Mouse (Mus musculus): Measurements from ENCODE around the gene Setd1a.
"Not testable (repeated sequence)": the region's sequence is repeated elsewhere in the genome, so short reads cannot be mapped to it uniquely, and the experiment has no call there.

Gene Setd1a

DNA sequence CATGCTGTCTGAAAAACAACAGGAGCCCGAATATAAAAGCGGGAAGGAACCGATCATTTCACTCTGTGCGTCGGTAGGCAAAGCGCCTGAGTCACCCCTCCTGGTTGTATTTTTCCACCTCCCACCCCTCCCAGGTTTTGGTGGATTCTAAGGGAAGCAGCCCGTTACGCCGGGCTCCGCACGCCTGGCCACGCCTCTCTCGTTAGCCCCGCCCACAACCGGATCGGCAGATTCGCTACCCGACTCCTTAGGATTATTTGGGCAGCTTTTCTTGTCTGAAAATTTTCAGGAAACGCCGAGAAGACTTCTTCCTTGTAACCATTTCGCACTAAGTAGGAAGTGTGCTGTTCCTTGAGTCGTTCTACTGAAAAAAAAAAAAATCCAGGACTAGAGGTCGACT lies at the start of gene Setd1a:
Gene Setd1a (plus strand): TSS at position 245 of the 400 bp plus-strand sequence.
- peak; percentile 88 for DNase-seq

DNA sequence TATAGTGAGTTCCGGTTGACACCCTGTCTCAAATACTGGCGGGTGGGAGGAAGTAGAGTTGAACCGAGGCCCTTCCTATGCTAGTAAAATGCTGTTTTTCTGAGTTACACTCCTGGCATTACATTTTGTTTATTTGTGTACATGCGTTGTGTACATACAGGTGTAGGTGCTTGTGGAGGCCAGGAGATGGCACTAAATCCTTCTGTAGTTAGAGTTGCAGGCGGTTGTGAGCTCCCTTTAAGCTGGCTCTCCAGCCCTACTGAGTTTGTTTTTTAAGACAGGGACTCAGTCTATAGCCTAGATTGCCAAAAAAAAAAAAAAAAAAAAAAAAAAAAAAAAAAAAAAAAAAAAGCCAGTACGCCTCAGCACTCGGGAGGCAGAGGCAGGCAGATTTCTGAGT lies 48.6 kb upstream of the Setd1a start:
- no peak for DNase-seq

- DNase-seq: no peak
Measured at GRCm38 (mm10) chr7:127730170-127730569, 46.3 kb upstream of the Setd1a start.

DNA sequence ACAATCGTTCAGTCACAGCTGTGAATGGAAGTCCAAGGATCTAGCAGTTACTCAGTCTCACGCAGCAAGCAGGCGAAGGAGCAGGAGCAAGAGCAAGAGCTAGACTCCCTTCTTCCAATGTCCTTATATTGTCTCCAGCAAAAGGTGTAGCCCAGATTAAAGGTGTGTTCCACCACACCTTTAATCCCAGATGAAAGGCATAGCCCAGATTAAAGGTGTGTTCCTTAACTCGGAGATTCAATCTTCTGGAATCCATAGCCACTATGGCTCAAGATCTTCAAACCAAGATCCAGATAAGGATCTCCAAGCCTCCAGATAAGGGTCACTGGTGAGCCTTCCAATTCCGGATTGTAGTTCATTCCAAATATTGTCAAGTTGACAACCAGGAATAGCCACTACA lies 44.4 kb upstream of the Setd1a start, which contains the start of gene Ctf2:
Gene Ctf2 (minus strand): TSS at position 101 of the 400 bp plus-strand sequence.
- DNase-seq: not testable (repeated sequence)

- peak; percentile 71 for DNase-seq
Measured at GRCm38 (mm10) chr7:127744366-127745045, 32.0 kb upstream of the Setd1a start, which contains the start of gene Fbxl19. Gene Fbxl19, plus strand, starts transcription at chr7:127744543.

DNA sequence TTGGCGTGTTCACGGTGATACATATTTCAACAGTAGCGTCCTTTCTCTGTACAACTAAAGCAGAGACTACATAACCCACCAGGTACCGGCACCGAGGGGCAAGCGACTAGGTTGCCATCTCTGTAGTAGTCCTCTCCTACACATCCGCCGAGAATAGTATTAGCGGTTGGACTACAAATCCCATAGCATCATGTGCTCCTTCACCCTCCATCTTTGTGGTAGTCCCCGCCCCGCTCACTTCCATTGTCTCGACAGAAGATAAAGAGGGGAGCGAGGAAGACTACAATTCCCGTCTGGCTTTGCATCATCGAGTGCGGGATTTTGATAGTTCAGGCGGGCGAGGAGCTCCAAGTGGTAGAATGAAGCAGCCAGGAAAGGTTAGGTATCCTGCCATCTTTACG lies 31.2 kb upstream of the Setd1a start:
- peak; percentile 91 for DNase-seq

DNA sequence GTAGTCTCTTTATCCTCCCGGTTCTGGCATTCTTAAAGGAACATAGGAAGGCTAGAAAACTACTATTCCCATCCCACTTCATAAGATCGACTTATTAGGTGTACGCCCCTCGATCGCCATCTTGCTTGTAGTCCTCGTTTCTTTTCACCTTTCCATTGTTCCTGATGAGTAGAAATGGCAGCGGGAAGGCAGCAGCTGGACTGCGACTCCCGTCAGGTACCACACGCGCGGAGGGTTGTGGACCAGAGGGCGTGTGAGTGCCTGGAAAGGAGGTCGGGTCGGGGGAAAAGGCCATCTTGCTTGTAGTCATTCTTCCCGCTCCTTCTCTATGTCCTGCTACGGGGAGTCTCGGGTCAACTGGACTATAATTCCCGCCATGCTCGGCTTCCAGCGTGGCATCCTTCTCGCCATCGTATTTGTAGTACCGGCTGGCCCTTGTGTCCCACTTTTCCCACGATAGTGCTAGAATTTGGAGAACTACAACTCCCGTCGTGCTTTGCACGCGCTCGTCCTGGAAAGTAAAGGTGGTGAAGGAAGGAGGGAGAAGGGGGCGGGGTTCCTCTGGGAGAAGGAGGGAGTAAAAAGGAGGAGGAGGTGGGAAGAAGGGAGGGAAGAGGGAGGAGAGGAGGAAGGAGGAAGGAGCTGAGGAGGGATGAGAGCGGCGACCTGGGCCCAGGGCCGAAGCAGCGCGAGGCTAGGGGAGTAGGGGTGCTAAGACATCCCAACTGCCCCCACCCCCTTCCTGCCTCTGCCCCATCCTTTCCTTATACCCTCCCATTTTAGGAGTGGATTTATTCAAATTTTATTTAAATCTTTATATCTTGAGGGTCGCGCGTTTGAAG lies 30.6 kb upstream of the Setd1a start:
- peak; percentile 97 for DNase-seq

- DNase-seq: peak; percentile 73
Measured at GRCm38 (mm10) chr7:127746494-127747491, 29.7 kb upstream of the Setd1a start.

DNA sequence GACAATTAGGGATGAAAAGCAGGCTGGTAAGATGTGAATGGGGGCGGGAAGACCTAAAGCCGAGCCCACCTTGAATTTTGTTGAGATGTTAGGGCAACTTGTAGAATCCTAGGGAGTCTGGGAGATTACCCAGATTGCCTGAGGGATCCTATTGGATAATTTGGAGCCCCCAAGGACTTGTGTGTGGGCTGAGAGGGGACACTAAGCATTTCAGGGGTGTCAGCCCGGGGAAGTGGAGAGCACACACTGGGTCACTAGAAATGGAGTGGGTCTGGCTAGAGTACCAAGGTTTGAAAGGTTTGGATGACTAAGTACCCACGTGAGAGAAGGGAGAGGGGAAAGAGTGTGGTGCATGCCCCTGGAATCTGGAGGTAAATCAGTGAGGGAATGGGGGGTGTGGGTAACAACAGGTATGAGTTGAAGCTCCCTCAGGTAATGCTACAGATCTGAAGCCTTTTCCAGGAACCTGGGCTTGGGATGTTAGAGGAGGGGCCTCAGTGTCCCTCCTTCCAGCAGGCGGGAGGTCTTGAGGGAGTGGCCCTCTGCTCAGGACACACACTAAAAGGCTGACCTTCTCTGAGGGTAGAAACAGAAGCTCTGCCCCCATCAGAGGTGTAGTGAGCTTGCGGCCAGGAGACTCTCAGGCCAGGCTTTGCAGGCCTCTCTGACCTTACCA lies 28.8 kb upstream of the Setd1a start:
- DNase-seq: no peak

DNA sequence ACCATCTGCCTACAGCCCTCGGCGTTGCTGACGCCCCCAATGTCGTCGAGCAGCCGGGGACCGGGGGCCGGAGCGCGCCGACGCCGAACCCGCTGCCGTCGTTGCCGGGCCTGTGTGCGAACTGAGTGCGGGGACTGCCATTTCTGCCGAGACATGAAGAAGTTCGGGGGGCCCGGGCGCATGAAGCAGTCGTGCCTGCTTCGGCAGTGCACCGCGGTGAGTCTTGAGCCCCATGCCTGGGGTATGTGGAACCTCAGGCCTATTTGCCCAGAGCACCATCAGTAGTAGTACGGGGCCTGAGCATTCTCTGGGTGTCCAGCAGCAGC lies 28.3 kb upstream of the Setd1a start:
- peak; percentile 49 for DNase-seq

DNA sequence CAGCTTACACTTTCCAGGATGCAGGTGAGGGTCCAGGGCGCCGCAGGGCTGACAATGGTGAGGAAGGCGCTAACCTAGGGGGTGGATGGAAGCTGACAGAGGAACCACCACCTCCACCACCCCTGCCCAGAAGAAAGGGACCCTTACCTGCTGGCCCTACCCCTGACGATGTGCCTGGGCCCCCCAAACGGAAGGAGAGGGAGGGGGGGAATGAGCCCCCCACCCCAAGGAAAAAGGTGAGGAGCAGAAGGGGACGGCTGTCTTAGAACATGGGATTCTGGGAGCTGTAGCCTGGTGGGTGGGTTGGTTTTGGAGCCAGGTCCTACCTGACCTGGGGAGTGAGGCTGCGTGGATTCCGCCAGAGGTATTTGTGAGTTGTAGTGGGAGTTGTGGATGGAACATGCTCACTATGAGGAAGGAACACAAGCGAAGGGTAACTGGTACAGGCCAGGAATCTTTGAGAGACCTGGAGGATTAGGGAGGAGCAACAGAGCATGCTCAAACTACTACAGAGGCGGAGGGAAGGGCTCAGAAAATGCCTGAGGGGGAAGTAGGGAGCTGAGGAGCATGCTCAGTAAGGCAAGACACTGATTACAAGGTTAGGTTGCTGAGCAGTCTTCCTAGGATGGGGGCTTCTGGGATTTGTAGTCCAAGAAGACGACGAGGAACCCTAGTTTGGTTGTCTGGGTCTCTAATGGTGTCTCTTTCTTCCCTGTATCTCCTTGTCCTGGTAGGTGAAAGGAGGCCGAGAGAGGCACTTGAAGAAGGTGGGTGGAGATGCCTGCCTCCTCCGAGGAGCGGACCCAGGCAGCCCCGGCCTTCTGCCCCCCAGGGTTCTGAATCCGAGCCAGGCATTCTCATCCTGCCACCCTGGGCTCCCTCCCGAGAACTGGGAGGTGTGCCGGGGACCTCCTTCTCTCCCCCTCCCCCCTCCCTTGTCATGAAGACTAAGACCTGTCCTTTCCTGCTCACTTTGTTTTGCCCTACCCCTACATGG lies 26.0 kb upstream of the Setd1a start:
- DNase-seq: no peak

DNA sequence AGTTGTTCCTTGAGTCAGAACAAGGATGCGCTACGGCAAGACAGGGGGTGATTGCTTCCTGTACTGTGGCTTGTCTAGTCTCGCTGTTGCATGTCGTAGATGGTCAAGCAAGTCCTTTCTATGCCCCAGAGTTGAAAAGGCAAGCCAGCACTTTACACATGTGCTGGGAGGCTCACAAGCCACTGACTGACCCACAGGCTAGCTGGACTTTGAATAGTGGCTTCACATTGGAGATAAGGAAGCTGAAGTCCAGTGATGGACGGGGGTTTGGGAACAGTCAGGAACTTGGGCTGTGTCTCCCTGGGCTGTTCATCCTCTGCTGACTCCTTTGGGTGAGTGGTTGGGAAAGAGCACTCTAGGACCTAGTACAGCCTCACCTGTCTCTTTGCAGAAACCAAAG lies 24.9 kb upstream of the Setd1a start:
- DNase-seq: no peak

- no peak for DNase-seq
Measured at GRCm38 (mm10) chr7:127752069-127752468, 24.4 kb upstream of the Setd1a start.

GRCm38 (mm10) chr7:127753158-127753557 lies 23.3 kb upstream of the Setd1a start:
- DNase-seq: no peak

- no peak for DNase-seq
Measured at GRCm38 (mm10) chr7:127753741-127754140, 22.7 kb upstream of the Setd1a start.

GRCm38 (mm10) chr7:127759716-127760115 lies 16.8 kb upstream of the Setd1a start:
- DNase-seq: no peak

- no peak for DNase-seq
Measured at GRCm38 (mm10) chr7:127760478-127760877, 16.0 kb upstream of the Setd1a start.

DNA sequence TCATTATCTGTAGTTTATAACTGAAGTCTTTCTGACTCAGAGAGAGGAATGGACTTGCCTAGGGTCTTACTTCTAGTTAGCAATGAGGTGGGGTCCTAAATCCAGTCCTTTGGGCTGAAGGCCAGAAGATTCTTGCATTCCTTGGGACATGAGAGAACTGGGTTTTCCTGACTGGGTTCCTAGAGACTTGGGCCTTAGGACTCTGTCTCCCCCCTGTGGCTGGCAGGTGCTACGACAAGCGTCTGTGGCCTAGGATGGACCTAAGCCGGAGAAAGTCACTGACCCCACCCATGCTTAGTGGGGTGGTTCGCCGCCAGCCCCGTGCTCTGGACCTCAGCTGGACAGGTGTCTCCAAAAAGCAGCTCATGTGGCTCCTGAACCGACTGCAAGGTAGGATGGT lies 15.4 kb upstream of the Setd1a start:
- peak; percentile 69 for DNase-seq

GRCm38 (mm10) chr7:127763642-127764041 lies 12.8 kb upstream of the Setd1a start:
- no peak for DNase-seq

- no peak for DNase-seq
Measured at GRCm38 (mm10) chr7:127765756-127766155, 10.7 kb upstream of the Setd1a start.

All from cerebellum, adult 11 months (tissue).